Mouse (Mus musculus): ENCODE measurements around the gene Slc22a23.

GRCm38 (mm10) chr13:34192414-34193191 lies 152.4 kb downstream of the Slc22a23 start:
- TF ChIP-seq POLR2A (IDR thresholded peaks at IDR 0.05; ENCODE audit: control insufficient read depth, extremely low read depth, insufficient read depth, low read length, poor library complexity), result no peak
- TF ChIP-seq CTCF (IDR thresholded peaks at IDR 0.05; ENCODE audit: borderline replicate concordance, control insufficient read depth, extremely low read depth, insufficient read depth, low read length, poor library complexity), result no peak

Measured in thymus, adult 2 months (tissue).